In the genomic region with DNA sequence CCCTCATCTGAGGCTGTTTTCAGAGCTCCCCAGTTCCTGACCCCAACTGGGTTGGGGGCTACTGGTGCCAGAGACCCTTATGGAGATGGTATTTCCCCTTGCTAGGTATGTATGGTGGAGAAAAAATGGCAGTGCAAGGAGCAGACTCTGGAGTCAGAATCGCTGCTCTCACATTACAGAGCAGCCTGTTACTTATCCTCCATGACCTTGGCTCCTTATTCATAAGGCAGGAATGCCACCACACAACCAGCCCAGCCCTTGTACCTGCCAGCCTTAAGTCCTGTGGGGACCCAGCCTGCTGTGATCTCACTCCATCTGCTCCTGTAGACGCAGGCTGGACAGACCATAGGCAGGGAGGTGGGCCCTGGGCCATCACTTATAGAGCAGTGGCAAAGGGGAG, we compare ENCODE assay signal across 31 mouse cellular contexts. TPM values are rescaled to one million over a fixed set of nuclear protein-coding genes. Genes with fewer than 3 reads are reported as not detected.
DNase-seq lines count a peak whose midpoint lies in the region; ATAC-seq and TF ChIP-seq lines count a peak whose summit lies in the region.
"Had no signal": no experiment of that assay in that cellular context is flagged by ENCODE, and none has a peak within 500 bp of the region (broad histone marks: within the 10 kb centered on the region; RNA-seq: fewer than 3 reads in every experiment).

No protein-coding gene starts in this region.

- H3K27me3 ChIP-seq in heart, embryonic 12.5 days (replicated peaks): no peaks in the 10 kb centered on the region
- H3K27me3 ChIP-seq in testis, adult 2 months (ENCODE audit: control insufficient read depth, insufficient read depth, low read length): no peaks in the 10 kb centered on the region
- H3K27me3 ChIP-seq: CH12.LX; embryonic facial prominence, embryonic 13.5 days; forebrain, embryonic 12.5 days; forebrain, embryonic 15.5 days; heart, embryonic 15.5 days had no signal

- intact Hi-C loops in heart, postnatal 10 days (cut with DNase I): no loop called here

- peaks cover 87% of the 10 kb centered on the region for H3K36me3 ChIP-seq in heart, embryonic 12.5 days
- peaks cover 7% of the 10 kb centered on the region for H3K36me3 ChIP-seq in testis, adult 2 months (ENCODE audit: control insufficient read depth, insufficient read depth, low read length)
- H3K36me3 ChIP-seq: forebrain, embryonic 15.5 days had no signal

- H3K9ac ChIP-seq in heart, embryonic 12.5 days: no peak overlapping the region
- H3K9ac ChIP-seq: embryonic facial prominence, embryonic 13.5 days; forebrain, embryonic 12.5 days; forebrain, embryonic 15.5 days; heart, embryonic 15.5 days; hindbrain, embryonic 14.5 days had no signal

- TF ChIP-seq CTCF in testis, adult 2 months (IDR thresholded peaks at IDR 0.05; ENCODE audit: control insufficient read depth, insufficient read depth, insufficient replicate concordance, low read depth, low read length): no peak

- no peaks in the 10 kb centered on the region for H3K9me3 ChIP-seq in heart, embryonic 12.5 days (replicated peaks)
- H3K9me3 ChIP-seq: embryonic facial prominence, embryonic 10.5 days; embryonic facial prominence, embryonic 13.5 days; forebrain, embryonic 12.5 days; forebrain, embryonic 15.5 days; G1E; heart, embryonic 15.5 days had no signal

- H3K4me1 ChIP-seq in heart, embryonic 12.5 days (replicated peaks): no peaks in the 10 kb centered on the region; the same call in 1 of the 2 replicates
- no peaks in the 10 kb centered on the region for H3K4me1 ChIP-seq in testis, adult 2 months (ENCODE audit: control insufficient read depth, insufficient read depth, low read length)
- H3K4me1 ChIP-seq: embryonic facial prominence, embryonic 10.5 days; embryonic facial prominence, embryonic 13.5 days; forebrain, embryonic 12.5 days; forebrain, embryonic 15.5 days had no signal

- TF ChIP-seq POLR2A in testis, adult 2 months (IDR thresholded peaks at IDR 0.05; ENCODE audit: control insufficient read depth, low read depth, low read length): no peak

- no peak overlapping the region for H3K4me2 ChIP-seq in heart, embryonic 12.5 days
- H3K4me2 ChIP-seq: embryonic facial prominence, embryonic 13.5 days; forebrain, embryonic 12.5 days; forebrain, embryonic 15.5 days; heart, embryonic 11.5 days; heart, embryonic 15.5 days; hindbrain, embryonic 14.5 days had no signal

- no peak overlapping the region for H3K4me3 ChIP-seq in heart, embryonic 12.5 days
- peak overlapping the region; percentile 56 for H3K4me3 ChIP-seq in testis, adult 2 months (ENCODE audit: control insufficient read depth, low read depth, low read length)
- H3K4me3 ChIP-seq: embryonic facial prominence, embryonic 10.5 days; embryonic facial prominence, embryonic 13.5 days; erythroblast, embryonic 14.5 days; forebrain, embryonic 12.5 days; forebrain, embryonic 15.5 days; heart, embryonic 15.5 days had no signal

- DNase-seq in adrenal gland, adult (ENCODE audit: inconsistent age in 2 of 2, low spot score in 1 of 2): peak; percentile 56 to 75
- no peak for DNase-seq in adrenal gland, adult 8-10 months
- DNase-seq in heart, postnatal 10 days: no peak
- DNase-seq in testis, postnatal 14 days (ENCODE audit: low spot score): no peak
- peak; percentile 64 for DNase-seq in 3T3-L1 (ENCODE audit: low read depth, low spot score)
- DNase-seq: adrenal gland, postnatal 14 days; B cell, adult 2 months; cerebellum, adult 11-12 months; cerebellum, adult 8-10 months; cerebellum, postnatal 10 days; cerebellum, postnatal 36 days; embryo, embryonic 11 days; gastrocnemius, postnatal 10 days; heart, adult 11 months; heart, postnatal 14 days; heart, postnatal 4 days had no signal

- WGBS in heart, embryonic 12.5 days: 75% methylated on average over 2 of the region's 2 CpGs

- peak overlapping the region; percentile 14; the same call in 1 of the 2 replicates for H3K27ac ChIP-seq in heart, embryonic 12.5 days (ENCODE audit: poor library complexity, severe bottlenecking)
- no peak overlapping the region for H3K27ac ChIP-seq in testis, adult 2 months (ENCODE audit: control insufficient read depth, insufficient read depth, low read depth, low read length)
- H3K27ac ChIP-seq: embryonic facial prominence, embryonic 10.5 days; embryonic facial prominence, embryonic 13.5 days; forebrain, embryonic 12.5 days; forebrain, embryonic 15.5 days; heart, embryonic 15.5 days; hindbrain, embryonic 14.5 days; hindbrain, postnatal 0 days had no signal

- no peak for ATAC-seq in heart, embryonic 12.5 days (ENCODE audit: insufficient number of reproducible peaks, low FRiP score)
- ATAC-seq in monocyte, adult 5-6 weeks (replicated peaks; ENCODE audit: insufficient number of reproducible peaks, low FRiP score, low TSS enrichment, poor library complexity, severe bottlenecking): no peak
- ATAC-seq: forebrain, embryonic 15.5 days; hindbrain, postnatal 0 days; inflammation-experienced regulatory T-cells, adult 6 months had no signal

RNA-seq across cellular contexts. Expression of gene Arfgap3, which starts 37.9 kb away (rescaled TPM):
- 10 to 100 TPM; 28.9 to 47.7 (median 40.1) TPM for total RNA-seq in adrenal gland, adult 8-10 months (2022)
- 29.4 and 31.6 TPM in 2 replicates for polyA plus RNA-seq in heart, embryonic 12.5 days (2016; fragmentation: Nextera tagmentation; extraction: Ambion mirVana)
- total RNA-seq in heart, postnatal 10 days (2021): 10 to 100 TPM; 15.6 to 20.2 TPM
- polyA plus RNA-seq in testis, adult 2 months (2012; rRNA removed): 139 and 142 TPM in 2 replicates
- total RNA-seq in monocyte, adult 5-6 weeks (2017): 15.1 to 26.9 TPM (median 15.7 TPM) in 3 replicates

Comparison
In these comparisons a context has a peak if more than half of its experiments do, and no peak if none do; other contexts are left out.
1. DNase-seq: peak in adrenal gland, adult (2 of 2) and 3T3-L1 (single experiment); none in adrenal gland, adult 8-10 months (single experiment), heart, postnatal 10 days (0 of 2) and testis, postnatal 14 days (single experiment).